Mouse (Mus musculus): ENCODE data around the gene Fam69a. TPM values are rescaled to one million over a fixed set of nuclear protein-coding genes. Genes with fewer than 3 reads are reported as not detected.

Fam69a gene
- total and polyA plus RNA-seq, 2 experiments from 2014 or later, result 16.2 to 77.4 TPM

DNA sequence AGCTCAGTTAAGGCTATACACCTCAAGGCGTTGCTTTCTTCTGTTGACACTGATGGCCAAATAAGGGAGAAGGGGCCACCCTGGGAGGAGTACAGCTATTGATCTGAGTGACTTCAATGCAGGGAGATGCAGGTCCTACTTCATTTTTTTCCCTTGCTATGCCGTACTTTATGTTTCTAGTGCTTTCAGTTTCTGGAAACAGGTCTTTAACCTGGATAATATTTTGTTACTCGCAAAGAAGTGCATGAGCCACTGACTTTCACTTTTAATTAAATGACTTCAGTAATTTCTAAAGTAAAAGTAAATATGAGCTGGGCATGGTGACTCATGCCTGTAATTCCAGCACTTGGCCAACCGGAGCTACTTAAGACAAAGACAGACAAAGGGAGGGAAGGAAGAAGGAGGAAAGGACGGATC is 958 bp upstream of the Fam69a start:
- ATAC-seq (ENCODE audit: low FRiP score), result no peak

GRCm38 (mm10) chr5:107986255-107986966 is 474 bp downstream of the Fam69a start:
- Histone ChIP-seq H3K27me3 (ENCODE audit: insufficient read depth, low read length) (no peaks in the 10 kb centered on the region), H3K36me3 (ENCODE audit: insufficient read depth, low read length) (no peaks in the 10 kb centered on the region), H3K27ac (ENCODE audit: low read depth, low read length) (peak overlapping the region; percentile 97), H3K4me3 (ENCODE audit: low read depth, low read length) (peak overlapping the region; percentile 91), H3K9ac (replicated peaks; ENCODE audit: low read length, poor library complexity, severe bottlenecking) (peak overlapping the region; percentile 98), H3K4me2 (ENCODE audit: low read depth, low read length, poor library complexity, severe bottlenecking) (peak overlapping the region; percentile 66), H3K4me1 (ENCODE audit: insufficient read depth, low read length) (no peaks in the 10 kb centered on the region; the same call in 1 of the 2 replicates), H3K9me3 (ENCODE audit: low read length) (no peaks in the 10 kb centered on the region)
- DNase-seq (ENCODE audit: low spot score) (peak; percentile 82), ATAC-seq (ENCODE audit: low FRiP score) (peak; percentile 35)
- WGBS, result 0% methylated on average over 31 of the region's 54 CpGs
- peak; percentile 80 for TF ChIP-seq CTCF (IDR thresholded peaks at IDR 0.05)

More for the DNA sequence above, 958 bp upstream of the Fam69a start:
- Histone ChIP-seq H3K9ac (replicated peaks; ENCODE audit: low read length, poor library complexity, severe bottlenecking) (peak overlapping the region; percentile 5; the same call in 1 of the 2 replicates), H3K4me3 (ENCODE audit: low read depth, low read length) (peak overlapping the region; percentile 91), H3K4me1 (ENCODE audit: insufficient read depth, low read length) (no peaks in the 10 kb centered on the region; the same call in 1 of the 2 replicates), H3K36me3 (ENCODE audit: insufficient read depth, low read length) (no peaks in the 10 kb centered on the region), H3K4me2 (ENCODE audit: low read depth, low read length, poor library complexity, severe bottlenecking) (peak overlapping the region; percentile 66), H3K27ac (ENCODE audit: low read depth, low read length) (0 out of 2 replicates have a peak overlapping the region, but pooled peaks have one; percentile 97), H3K9me3 (ENCODE audit: low read length) (no peaks in the 10 kb centered on the region), H3K27me3 (ENCODE audit: insufficient read depth, low read length) (no peaks in the 10 kb centered on the region)
- WGBS, result 18% methylated on average over 5 of the region's 5 CpGs
- no peak for DNase-seq (ENCODE audit: low spot score)
- no peak for TF ChIP-seq CTCF (IDR thresholded peaks at IDR 0.05)

GRCm38 (mm10) chr5:107983946-107984345 is 2.9 kb downstream of the Fam69a start:
- TF ChIP-seq CTCF (IDR thresholded peaks at IDR 0.05), result no peak
- WGBS, result 96% methylated on average over 5 of the region's 5 CpGs
- no peak overlapping the region for H3K27ac ChIP-seq (ENCODE audit: low read depth, low read length)
- H3K36me3 ChIP-seq (ENCODE audit: insufficient read depth, low read length), result no peaks in the 10 kb centered on the region
- H3K4me2 ChIP-seq (ENCODE audit: low read depth, low read length, poor library complexity, severe bottlenecking), result no peak overlapping the region
- H3K4me1 ChIP-seq (ENCODE audit: insufficient read depth, low read length), result no peaks in the 10 kb centered on the region; the same call in 1 of the 2 replicates
- no peaks in the 10 kb centered on the region for H3K9me3 ChIP-seq (ENCODE audit: low read length)
- no peak overlapping the region for H3K9ac ChIP-seq (replicated peaks; ENCODE audit: low read length, poor library complexity, severe bottlenecking)
- no peaks in the 10 kb centered on the region for H3K27me3 ChIP-seq (ENCODE audit: insufficient read depth, low read length)
- ATAC-seq (ENCODE audit: low FRiP score) (no peak), DNase-seq (ENCODE audit: low spot score) (no peak)
- no peak overlapping the region for H3K4me3 ChIP-seq (ENCODE audit: low read depth, low read length)

DNA sequence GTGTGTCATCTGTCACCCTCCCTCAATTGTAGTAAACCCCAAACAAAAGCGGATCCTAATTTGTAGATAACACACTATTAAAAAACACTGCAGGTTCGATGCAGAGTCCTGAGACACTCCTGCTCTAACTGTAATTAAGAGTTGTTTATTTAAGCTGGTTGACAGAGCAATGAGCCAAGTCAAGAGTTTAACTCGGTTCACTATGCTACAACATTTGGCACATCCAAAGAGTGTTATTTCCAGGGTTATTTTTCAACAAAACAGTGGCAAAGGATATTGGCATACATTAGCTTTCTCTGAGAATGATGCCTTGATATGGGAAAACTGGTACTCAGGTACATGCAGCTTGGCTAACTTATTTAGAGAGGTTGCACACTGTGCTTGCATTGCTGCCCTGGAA is 4.9 kb downstream of the Fam69a start:
- no peaks in the 10 kb centered on the region for H3K4me1 ChIP-seq (ENCODE audit: insufficient read depth, low read length)
- H3K9me3 ChIP-seq (ENCODE audit: low read length), result no peaks in the 10 kb centered on the region
- DNase-seq (ENCODE audit: low spot score) (no peak), ATAC-seq (ENCODE audit: low FRiP score) (no peak)
- no peak overlapping the region for H3K4me2 ChIP-seq (ENCODE audit: low read depth, low read length, poor library complexity, severe bottlenecking)
- H3K36me3 ChIP-seq (ENCODE audit: insufficient read depth, low read length), result no peaks in the 10 kb centered on the region
- TF ChIP-seq CTCF (IDR thresholded peaks at IDR 0.05), result no peak
- 86% methylated on average over 3 of the region's 3 CpGs for WGBS
- no peak overlapping the region for H3K27ac ChIP-seq (ENCODE audit: low read depth, low read length)
- no peak overlapping the region for H3K9ac ChIP-seq (replicated peaks; ENCODE audit: low read length, poor library complexity, severe bottlenecking)
- no peak overlapping the region for H3K4me3 ChIP-seq (ENCODE audit: low read depth, low read length)
- H3K27me3 ChIP-seq (ENCODE audit: insufficient read depth, low read length), result no peaks in the 10 kb centered on the region

DNA sequence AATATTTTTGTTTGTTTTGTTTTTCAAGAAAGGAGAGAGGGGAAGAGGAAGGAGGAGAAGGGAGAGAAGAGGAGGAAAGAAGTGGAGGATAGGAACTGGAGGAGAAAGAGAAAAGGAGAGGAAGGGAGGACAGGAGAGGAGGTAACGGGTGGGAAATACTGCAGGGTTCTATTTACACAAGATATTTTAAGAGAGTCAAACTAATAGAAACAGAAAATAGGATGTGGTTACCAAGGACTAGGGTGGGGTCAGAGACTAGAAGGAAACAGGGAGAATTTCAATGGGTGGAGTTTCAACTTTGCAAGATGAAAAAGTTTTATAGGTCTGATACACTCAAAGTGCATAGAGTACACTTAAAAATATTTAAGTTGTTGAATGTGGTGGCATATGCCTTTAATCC is 7.0 kb downstream of the Fam69a start:
- no peak overlapping the region for H3K27ac ChIP-seq (ENCODE audit: low read depth, low read length)
- no peak overlapping the region for H3K9ac ChIP-seq (replicated peaks; ENCODE audit: low read length, poor library complexity, severe bottlenecking)
- no peaks in the 10 kb centered on the region for H3K9me3 ChIP-seq (ENCODE audit: low read length)
- H3K27me3 ChIP-seq (ENCODE audit: insufficient read depth, low read length), result no peaks in the 10 kb centered on the region
- H3K36me3 ChIP-seq (ENCODE audit: insufficient read depth, low read length), result no peaks in the 10 kb centered on the region
- TF ChIP-seq CTCF (IDR thresholded peaks at IDR 0.05), result no peak
- no peak for DNase-seq (ENCODE audit: low spot score)
- 90% methylated on average over 1 of the region's 1 CpGs for WGBS
- H3K4me3 ChIP-seq (ENCODE audit: low read depth, low read length), result no peak overlapping the region
- ATAC-seq (ENCODE audit: low FRiP score), result no peak
- H3K4me2 ChIP-seq (ENCODE audit: low read depth, low read length, poor library complexity, severe bottlenecking), result no peak overlapping the region
- no peaks in the 10 kb centered on the region for H3K4me1 ChIP-seq (ENCODE audit: insufficient read depth, low read length)

- Histone ChIP-seq H3K4me3 (ENCODE audit: low read depth, low read length) (no peak overlapping the region), H3K4me1 (ENCODE audit: insufficient read depth, low read length) (no peaks in the 10 kb centered on the region), H3K4me2 (ENCODE audit: low read depth, low read length, poor library complexity, severe bottlenecking) (no peak overlapping the region), H3K9ac (replicated peaks; ENCODE audit: low read length, poor library complexity, severe bottlenecking) (no peak overlapping the region), H3K9me3 (ENCODE audit: low read length) (no peaks in the 10 kb centered on the region), H3K27ac (ENCODE audit: low read depth, low read length) (no peak overlapping the region), H3K27me3 (ENCODE audit: insufficient read depth, low read length) (no peaks in the 10 kb centered on the region), H3K36me3 (ENCODE audit: insufficient read depth, low read length) (no peaks in the 10 kb centered on the region)
- DNase-seq (ENCODE audit: low spot score) (no peak), ATAC-seq (ENCODE audit: low FRiP score) (no peak)
- TF ChIP-seq CTCF (IDR thresholded peaks at IDR 0.05), result no peak
- WGBS, result 86% methylated on average over 6 of the region's 6 CpGs
These were observed 8.4 kb downstream of the Fam69a start for GRCm38 (mm10) chr5:107978289-107979035.
